Mouse (Mus musculus): ENCODE results near the gene Heatr1. TPM values are rescaled to one million over a fixed set of nuclear protein-coding genes. Genes with fewer than 3 reads are reported as not detected.
A peak's percentile ranks its signal among the peaks of the same experiment; 100 is the strongest.

The Heatr1 gene
- total and polyA plus RNA-seq, 3 experiments = 69.6 to 149 (median 92.3) TPM

GRCm38 (mm10) chr13:12349197-12349824 is 45.5 kb upstream of the Heatr1 start:
- TF ChIP-seq MXI1 (IDR thresholded peaks at IDR 0.05; ENCODE audit: low read depth, low read length) (no peak), RAD21 (IDR thresholded peaks at IDR 0.05; ENCODE audit: low read depth, low read length) (no peak), USF1 (IDR thresholded peaks at IDR 0.05; ENCODE audit: low read depth, low read length) (no peak), ZC3H11A (IDR thresholded peaks at IDR 0.05; ENCODE audit: low read depth, low read length) (no peak), ZMIZ1 (IDR thresholded peaks at IDR 0.05; ENCODE audit: low read depth, low read length) (no peak), NELFE (IDR thresholded peaks at IDR 0.05; ENCODE audit: low read depth, low read length) (no peak), MAX (IDR thresholded peaks at IDR 0.05; ENCODE audit: low read length) (no peak), RCOR1 (conservative IDR thresholded peaks at IDR 0.05; ENCODE audit: low read depth, low read length) (no peak), ELF1 (IDR thresholded peaks at IDR 0.05; ENCODE audit: low read depth, low read length) (no peak), MYC (IDR thresholded peaks at IDR 0.05; ENCODE audit: low read depth, low read length) (no peak), E2F4 (IDR thresholded peaks at IDR 0.05; ENCODE audit: insufficient replicate concordance, low read depth, low read length) (no peak), SMC3 (IDR thresholded peaks at IDR 0.05; ENCODE audit: low read depth, low read length) (no peak), POLR2A (IDR thresholded peaks at IDR 0.05; ENCODE audit: low read depth, low read length) (no peak), MEF2A (IDR thresholded peaks at IDR 0.05; ENCODE audit: borderline replicate concordance, low read depth, low read length) (no peak), SIN3A (IDR thresholded peaks at IDR 0.05; ENCODE audit: low read length) (no peak)
- Histone ChIP-seq H3K9me3 (replicated peaks; ENCODE audit: low read length) (no peaks in the 10 kb centered on the region), H3K4me2 (ENCODE audit: insufficient read depth, low read depth, poor library complexity, severe bottlenecking) (0 out of 2 replicates have a peak overlapping the region, but pooled peaks have one; percentile 13), H3K27ac (ENCODE audit: insufficient read depth, low read depth) (no peak overlapping the region), H3K4me1 (ENCODE audit: control insufficient read depth in 1 of 2, insufficient read depth in 2 of 2) (no peaks in the 10 kb centered on the region), H3K79me2 (replicated peaks; ENCODE audit: control insufficient read depth, extremely low read depth, insufficient read depth, poor library complexity, severe bottlenecking) (no peaks in the 10 kb centered on the region), H3K4me3 (replicated peaks in 1 of 3; ENCODE audit: low read depth in 2 of 3, low read length in 2 of 3, poor library complexity in 1 of 3) (no peak overlapping the region), H3K9ac (ENCODE audit: insufficient read depth, low read depth) (no peak overlapping the region), H3K36me3 (replicated peaks in 1 of 2; ENCODE audit: control insufficient read depth in 1 of 2, insufficient read depth in 1 of 2, low read length in 1 of 2) (no peaks in the 10 kb centered on the region), H3K27me3 (replicated peaks) (no peaks in the 10 kb centered on the region)
- dilution Hi-C loops (cut with MboI; ENCODE audit: extremely low pct_ligation_motif_present, extremely low pct_unique_long_range_greater_than_20kb, low sequenced_read_pairs) = no loop called here
- no peak for DNase-seq (ENCODE audit: extremely low read depth)
- in situ Hi-C loops (cut with MboI; ENCODE audit: low pct_ligation_motif_present, low pct_unique_long_range_greater_than_20kb, low sequenced_read_pairs) = no loop called here

GRCm38 (mm10) chr13:12356184-12356583 is 38.6 kb upstream of the Heatr1 start:
- no peaks in the 10 kb centered on the region for H3K4me1 ChIP-seq (ENCODE audit: control insufficient read depth in 1 of 2, insufficient read depth in 2 of 2)
- no peak overlapping the region for H3K4me3 ChIP-seq (replicated peaks in 1 of 3; ENCODE audit: low read depth in 2 of 3, low read length in 2 of 3, poor library complexity in 1 of 3)
- dilution Hi-C loops (cut with MboI; ENCODE audit: extremely low pct_ligation_motif_present, extremely low pct_unique_long_range_greater_than_20kb, low sequenced_read_pairs) (no loop called here), in situ Hi-C loops (cut with MboI; ENCODE audit: low pct_ligation_motif_present, low pct_unique_long_range_greater_than_20kb, low sequenced_read_pairs) (no loop called here)
- no peaks in the 10 kb centered on the region for H3K36me3 ChIP-seq (replicated peaks in 1 of 2; ENCODE audit: control insufficient read depth in 1 of 2, insufficient read depth in 1 of 2, low read length in 1 of 2)
- H3K27ac ChIP-seq (ENCODE audit: insufficient read depth, low read depth) = no peak overlapping the region
- H3K4me2 ChIP-seq (ENCODE audit: insufficient read depth, low read depth, poor library complexity, severe bottlenecking) = no peak overlapping the region
- H3K9me3 ChIP-seq (replicated peaks; ENCODE audit: low read length) = no peaks in the 10 kb centered on the region
- no peaks in the 10 kb centered on the region for H3K27me3 ChIP-seq (replicated peaks)
- DNase-seq (ENCODE audit: extremely low read depth) = no peak
- H3K79me2 ChIP-seq (replicated peaks; ENCODE audit: control insufficient read depth, extremely low read depth, insufficient read depth, poor library complexity, severe bottlenecking) = no peaks in the 10 kb centered on the region
- H3K9ac ChIP-seq (ENCODE audit: insufficient read depth, low read depth) = no peak overlapping the region
- TF ChIP-seq NELFE (IDR thresholded peaks at IDR 0.05; ENCODE audit: low read depth, low read length) = no peak
- TF ChIP-seq IRF4 (IDR thresholded peaks at IDR 0.05; ENCODE audit: low read depth, low read length) = no peak
- no peak for TF ChIP-seq ETS1 (conservative IDR thresholded peaks at IDR 0.05; ENCODE audit: low read depth, low read length)
- no peak for TF ChIP-seq ZMIZ1 (IDR thresholded peaks at IDR 0.05; ENCODE audit: low read depth, low read length)
- TF ChIP-seq ZKSCAN1 (IDR thresholded peaks at IDR 0.05; ENCODE audit: borderline replicate concordance, low read depth, low read length) = no peak
- TF ChIP-seq NRF1 (IDR thresholded peaks at IDR 0.05; ENCODE audit: low read depth, low read length) = no peak
- no peak for TF ChIP-seq HCFC1 (IDR thresholded peaks at IDR 0.05; ENCODE audit: low read depth, low read length)
- TF ChIP-seq PAX5 (IDR thresholded peaks at IDR 0.05; ENCODE audit: low read length) = no peak
- no peak for TF ChIP-seq USF1 (IDR thresholded peaks at IDR 0.05; ENCODE audit: low read depth, low read length)
- TF ChIP-seq MEF2A (IDR thresholded peaks at IDR 0.05; ENCODE audit: borderline replicate concordance, low read depth, low read length) = no peak
- no peak for TF ChIP-seq SMC3 (IDR thresholded peaks at IDR 0.05; ENCODE audit: low read depth, low read length)
- no peak for TF ChIP-seq JUND (conservative IDR thresholded peaks at IDR 0.05; ENCODE audit: low read depth, low read length)
- TF ChIP-seq E2F4 (IDR thresholded peaks at IDR 0.05; ENCODE audit: insufficient replicate concordance, low read depth, low read length) = no peak
- TF ChIP-seq MAFK (IDR thresholded peaks at IDR 0.05; ENCODE audit: insufficient replicate concordance, low read length) = no peak
- TF ChIP-seq MYC (IDR thresholded peaks at IDR 0.05; ENCODE audit: low read depth, low read length) = no peak
- TF ChIP-seq CTCF (conservative IDR thresholded peaks at IDR 0.05 in 1 of 2, IDR thresholded peaks at IDR 0.05 in 1 of 2; ENCODE audit: low read depth in 2 of 2, low read length in 2 of 2) = no peak
- TF ChIP-seq ZC3H11A (IDR thresholded peaks at IDR 0.05; ENCODE audit: low read depth, low read length) = no peak
- no peak for TF ChIP-seq GABPA (IDR thresholded peaks at IDR 0.05; ENCODE audit: insufficient replicate concordance, low read depth, low read length)
- TF ChIP-seq CHD2 (IDR thresholded peaks at IDR 0.05; ENCODE audit: low read length) = no peak
- TF ChIP-seq TBP (conservative IDR thresholded peaks at IDR 0.05; ENCODE audit: low read depth, low read length) = no peak

Measured in CH12.LX (cell line).